16 mouse cellular contexts compared by ENCODE assay signal in genomic region chr5:30520214-30520732, GRCm38 (mm10). TPM values are rescaled to one million over a fixed set of nuclear protein-coding genes. Genes with fewer than 3 reads are reported as not detected.
DNase-seq lines count a peak whose midpoint lies in the region; ATAC-seq and TF ChIP-seq lines count a peak whose summit lies in the region.
"Had no signal": no experiment of that assay in that cellular context is flagged by ENCODE, and none has a peak within 500 bp of the region (broad histone marks: within the 10 kb centered on the region; RNA-seq: fewer than 3 reads in every experiment).

No protein-coding gene starts in this region.

- no peak overlapping the region for H3K27ac ChIP-seq in heart, adult 2 months
- H3K27ac ChIP-seq: neural tube, embryonic 13.5 days had no signal

- peak; percentile 40 for TF ChIP-seq CTCF in heart, adult 2 months (IDR thresholded peaks at IDR 0.05)

- no peaks in the 10 kb centered on the region for H3K36me3 ChIP-seq in heart, adult 2 months (ENCODE audit: control insufficient read depth, insufficient read depth, low read length)
- H3K36me3 ChIP-seq: G1E; neural tube, embryonic 13.5 days had no signal

- H3K79me2 ChIP-seq in heart, adult 2 months (replicated peaks; ENCODE audit: control insufficient read depth, insufficient read depth, low read length): no peaks in the 10 kb centered on the region

- no peak for TF ChIP-seq POLR2A in heart, adult 2 months (IDR thresholded peaks at IDR 0.05; ENCODE audit: insufficient read depth, low read depth, low read length)

- no peak for TF ChIP-seq EP300 in heart, adult 2 months (IDR thresholded peaks at IDR 0.05; ENCODE audit: insufficient read depth, low read depth, low read length)

- no peak for DNase-seq in heart, adult 2 months
- DNase-seq in heart, postnatal 14 days: no peak
- peak; percentile 44 for DNase-seq in MEL-GATA-1-ER (ENCODE audit: extremely low read depth, low read depth)
- no peak for DNase-seq in right cerebral cortex, postnatal 36 days (ENCODE audit: low spot score in 2 of 2)
- DNase-seq in left cerebral cortex, postnatal 10 days (ENCODE audit: extremely low spot score in 1 of 2, low spot score in 2 of 2): no peak
- DNase-seq: kidney, postnatal 14 days had no signal

- H3K9ac ChIP-seq in heart, adult 2 months (ENCODE audit: low read depth, low read length): no peak overlapping the region

- H3K4me1 ChIP-seq in heart, adult 2 months (ENCODE audit: control insufficient read depth, insufficient read depth, low read length): no peaks in the 10 kb centered on the region

- peak; percentile 46 for ATAC-seq in erythroid progenitor cell, adult 5-6 weeks (replicated peaks; ENCODE audit: low FRiP score, poor library complexity, severe bottlenecking)
- peak; percentile 32; the same call in 1 of the 2 replicates for ATAC-seq in megakaryocyte progenitor cell, adult 5-6 weeks (replicated peaks; ENCODE audit: poor library complexity)
- ATAC-seq: midbrain, embryonic 16.5 days had no signal

- no peaks in the 10 kb centered on the region for H3K27me3 ChIP-seq in heart, adult 2 months (ENCODE audit: control insufficient read depth, insufficient read depth, low read length)
- H3K27me3 ChIP-seq: neural tube, embryonic 13.5 days had no signal

- no peak overlapping the region for H3K4me3 ChIP-seq in heart, adult 2 months
- H3K4me3 ChIP-seq: erythroblast, embryonic 14.5 days; neural tube, embryonic 13.5 days had no signal

- WGBS in heart, adult 2 months: 66% methylated on average over 10 of the region's 10 CpGs

- intact Hi-C loops in heart, adult 2 months (cut with DNase I): loop anchor here (5.0 kb wide), 1 partner anchor 52 kb away; no protein-coding TSS in a partner anchor
- intact Hi-C loops in heart, postnatal 14 days (cut with DNase I): no loop called here
- intact Hi-C loops in left cerebral cortex, postnatal 10 days (cut with DNase I): no loop called here

RNA-seq across cellular contexts. Expression of gene Cib4, which starts 25.4 kb away (rescaled TPM):
- not detected for total RNA-seq in heart, adult 2 months (2021)
- polyA plus RNA-seq in heart, adult 2 months (2012; rRNA removed): 0.56 TPM in 1 of 2 replicates, not detected in the other
- not detected for total RNA-seq in heart, postnatal 14 days (2021)
- total RNA-seq in erythroid progenitor cell, adult 5-6 weeks (2015; ENCODE audit: low replicate concordance): not detected in 2 replicates
- not detected in 2 replicates for total RNA-seq in erythroid progenitor cell, adult 5-6 weeks (2017; ENCODE audit: low replicate concordance)
- not detected in 2 replicates for total RNA-seq in megakaryocyte progenitor cell, adult 5-6 weeks (2015)
- not detected in 2 replicates for total RNA-seq in megakaryocyte progenitor cell, adult 5-6 weeks (2017)
- not detected for total RNA-seq in left cerebral cortex, postnatal 10 days (2021)
- total RNA-seq: common myeloid progenitor, adult 5-6 weeks; G1E; granulocyte monocyte progenitor cell, adult 5-6 weeks had no signal
- polyA plus RNA-seq: C2C12; erythroblast, embryonic 14.5 days; G1E; heart, postnatal 0 days; midbrain, embryonic 16.5 days; neural tube, embryonic 13.5 days had no signal

RNA-seq across cellular contexts. Expression of gene 1700001C02Rik, which starts 54.4 kb away (rescaled TPM):
- not detected for total RNA-seq in heart, adult 2 months (2021)
- 0.97 and 2.6 TPM in 2 replicates for polyA plus RNA-seq in heart, adult 2 months (2012; rRNA removed)
- total RNA-seq in heart, postnatal 14 days (2021): not detected
- total RNA-seq in erythroid progenitor cell, adult 5-6 weeks (2015; ENCODE audit: low replicate concordance): not detected in 2 replicates
- total RNA-seq in erythroid progenitor cell, adult 5-6 weeks (2017; ENCODE audit: low replicate concordance): not detected in 2 replicates
- total RNA-seq in megakaryocyte progenitor cell, adult 5-6 weeks (2015): not detected in 2 replicates
- total RNA-seq in megakaryocyte progenitor cell, adult 5-6 weeks (2017): not detected in 2 replicates
- total RNA-seq in left cerebral cortex, postnatal 10 days (2021): not detected
- total RNA-seq: common myeloid progenitor, adult 5-6 weeks; G1E; granulocyte monocyte progenitor cell, adult 5-6 weeks had no signal
- polyA plus RNA-seq: C2C12; erythroblast, embryonic 14.5 days; G1E; heart, postnatal 0 days; neural tube, embryonic 13.5 days had no signal

RNA-seq across cellular contexts. Expression of gene Otof, which starts 58.5 kb away (rescaled TPM):
- not detected for total RNA-seq in heart, adult 2 months (2021)
- 0.06 TPM in 2 replicates for polyA plus RNA-seq in heart, adult 2 months (2012; rRNA removed)
- total RNA-seq in heart, postnatal 14 days (2021): not detected
- not detected in 2 replicates for total RNA-seq in erythroid progenitor cell, adult 5-6 weeks (2015; ENCODE audit: low replicate concordance)
- not detected in 2 replicates for total RNA-seq in erythroid progenitor cell, adult 5-6 weeks (2017; ENCODE audit: low replicate concordance)
- total RNA-seq in megakaryocyte progenitor cell, adult 5-6 weeks (2015): not detected in 2 replicates
- 0.08 TPM in 1 of 2 replicates, not detected in the other for total RNA-seq in megakaryocyte progenitor cell, adult 5-6 weeks (2017)
- total RNA-seq in left cerebral cortex, postnatal 10 days (2021): 10 to 100 TPM; 11.5 to 12.4 TPM
- total RNA-seq: common myeloid progenitor, adult 5-6 weeks; granulocyte monocyte progenitor cell, adult 5-6 weeks had no signal
- polyA plus RNA-seq: C2C12; erythroblast, embryonic 14.5 days; G1E had no signal

Comparison
In these comparisons a context has a peak if more than half of its experiments do, and no peak if none do; other contexts are left out.
1. RNA of gene Otof, which starts 58.5 kb away (total RNA-seq): 11.5 to 12.4 TPM in left cerebral cortex, postnatal 10 days; 0.08 TPM in megakaryocyte progenitor cell, adult 5-6 weeks, not detected in heart, postnatal 14 days, not detected in heart, adult 2 months and not detected in erythroid progenitor cell, adult 5-6 weeks; every median in the first group is over 10 times any median in the second.